ENCODE assay signal across 11 mouse cellular contexts in the genomic region with DNA sequence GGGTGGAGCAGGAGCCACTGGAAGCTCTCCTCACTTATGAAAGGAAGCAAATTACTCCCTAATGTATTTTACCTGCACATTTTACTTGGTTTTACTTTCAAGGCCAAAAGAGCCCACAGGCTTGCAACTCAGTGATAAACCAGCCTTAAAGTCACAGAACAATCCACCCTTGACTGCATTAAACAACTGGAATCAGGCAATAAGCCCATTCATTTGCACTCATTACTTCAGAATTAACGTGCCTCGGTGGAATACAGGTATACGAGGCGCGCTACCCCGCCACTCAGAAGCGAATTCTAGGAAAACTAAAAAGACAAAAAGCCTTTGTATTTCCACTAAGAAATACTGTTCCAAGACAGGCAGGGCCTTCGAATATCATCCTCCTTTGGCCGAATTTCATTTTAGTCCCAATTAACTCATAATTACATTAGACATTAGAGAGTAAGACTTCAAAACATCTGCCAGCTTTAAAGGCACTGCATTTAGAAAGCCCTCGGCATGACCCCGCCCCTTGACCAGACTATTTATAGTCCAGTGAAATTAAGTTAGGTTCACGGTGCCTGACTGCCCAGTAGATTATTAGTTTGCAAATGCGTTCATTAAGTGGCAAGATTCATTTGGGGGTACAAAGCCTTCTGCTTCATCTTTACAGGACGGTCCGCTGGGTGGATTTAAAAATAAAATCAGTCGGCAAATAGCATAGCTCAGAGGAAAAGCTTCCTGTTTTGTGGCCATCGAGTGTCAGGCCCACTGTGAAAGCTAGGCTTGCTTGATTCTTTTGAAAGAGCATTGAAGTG.
DNase-seq lines count a peak whose midpoint lies in the region; ATAC-seq lines count a peak whose summit lies in the region.
"Had no signal": no experiment of that assay in that cellular context is flagged by ENCODE, and none has a peak within 500 bp of the region (broad histone marks: within the 10 kb centered on the region; RNA-seq: fewer than 3 reads in every experiment).

No protein-coding gene starts in this region.

- 28% methylated on average over 17 of the region's 17 CpGs for WGBS in forebrain, embryonic 13.5 days
- 57% methylated on average over 17 of the region's 17 CpGs for WGBS in intestine, embryonic 16.5 days
- WGBS in limb, embryonic 13.5 days = 28% methylated on average over 17 of the region's 17 CpGs

- no peak overlapping the region for H3K4me3 ChIP-seq in forebrain, embryonic 13.5 days
- no peak overlapping the region for H3K4me3 ChIP-seq in intestine, embryonic 16.5 days (ENCODE audit: low read length)
- no peak overlapping the region for H3K4me3 ChIP-seq in limb, embryonic 13.5 days
- H3K4me3 ChIP-seq: embryonic facial prominence, embryonic 12.5 days; hindbrain, embryonic 13.5 days; lung, embryonic 15.5 days; neural tube, embryonic 15.5 days had no signal

- H3K4me1 ChIP-seq in forebrain, embryonic 13.5 days = peaks cover 12% of the 10 kb centered on the region
- peaks cover 14% of the 10 kb centered on the region; the same call in 1 of the 2 replicates for H3K4me1 ChIP-seq in intestine, embryonic 16.5 days (ENCODE audit: control insufficient read depth, insufficient read depth, low read length)
- peaks cover 32% of the 10 kb centered on the region for H3K4me1 ChIP-seq in limb, embryonic 13.5 days

- 0 out of 2 replicates have a peak, but pooled peaks have one; percentile 56 for ATAC-seq in common myeloid progenitor, adult 5-6 weeks (replicated peaks; ENCODE audit: low read depth, poor library complexity, severe bottlenecking)
- peak; percentile 41 for ATAC-seq in forebrain, embryonic 13.5 days
- no peak for ATAC-seq in intestine, embryonic 16.5 days
- ATAC-seq in limb, embryonic 13.5 days (ENCODE audit: low FRiP score, low read depth) = peak; percentile 62

- no peaks in the 10 kb centered on the region for H3K36me3 ChIP-seq in forebrain, embryonic 13.5 days (ENCODE audit: poor library complexity, severe bottlenecking)
- H3K36me3 ChIP-seq in intestine, embryonic 16.5 days (ENCODE audit: control insufficient read depth, insufficient read depth, low read length) = no peaks in the 10 kb centered on the region
- no peaks in the 10 kb centered on the region for H3K36me3 ChIP-seq in limb, embryonic 13.5 days
- H3K36me3 ChIP-seq: embryonic facial prominence, embryonic 12.5 days; hindbrain, embryonic 13.5 days; lung, embryonic 15.5 days; neural tube, embryonic 15.5 days had no signal

- no peaks in the 10 kb centered on the region for H3K27me3 ChIP-seq in forebrain, embryonic 13.5 days
- H3K27me3 ChIP-seq in intestine, embryonic 16.5 days (replicated peaks; ENCODE audit: control insufficient read depth, insufficient read depth, low read length) = no peaks in the 10 kb centered on the region
- H3K27me3 ChIP-seq in limb, embryonic 13.5 days = no peaks in the 10 kb centered on the region
- H3K27me3 ChIP-seq: embryonic facial prominence, embryonic 12.5 days; hindbrain, embryonic 13.5 days; lung, embryonic 15.5 days; neural tube, embryonic 15.5 days had no signal

- H3K9ac ChIP-seq in forebrain, embryonic 13.5 days = no peak overlapping the region
- H3K9ac ChIP-seq in intestine, embryonic 16.5 days (ENCODE audit: low read depth, low read length) = no peak overlapping the region
- no peak overlapping the region for H3K9ac ChIP-seq in limb, embryonic 13.5 days
- H3K9ac ChIP-seq: embryonic facial prominence, embryonic 12.5 days; hindbrain, embryonic 13.5 days; lung, embryonic 15.5 days; neural tube, embryonic 15.5 days had no signal

- DNase-seq in adrenal gland, postnatal 25 days = no peak
- DNase-seq in neural tube, embryonic 10.5 days (ENCODE audit: extremely low spot score, low spot score) = no peak
- no peak for DNase-seq in frontal cortex, postnatal 36 days (ENCODE audit: low spot score in 2 of 2)

- peak overlapping the region; percentile 30 for H3K4me2 ChIP-seq in forebrain, embryonic 13.5 days
- H3K4me2 ChIP-seq in intestine, embryonic 16.5 days (ENCODE audit: low read depth, low read length) = peak overlapping the region; percentile 37; the same call in 1 of the 2 replicates
- peak overlapping the region; percentile 28; the same call in 1 of the 2 replicates for H3K4me2 ChIP-seq in limb, embryonic 13.5 days (replicated peaks)
- H3K4me2 ChIP-seq: embryonic facial prominence, embryonic 12.5 days; hindbrain, embryonic 13.5 days; lung, embryonic 15.5 days; neural tube, embryonic 15.5 days had no signal

- H3K9me3 ChIP-seq in forebrain, embryonic 13.5 days (replicated peaks) = no peaks in the 10 kb centered on the region
- H3K9me3 ChIP-seq in intestine, embryonic 16.5 days (ENCODE audit: control insufficient read depth, low read length) = no peaks in the 10 kb centered on the region
- H3K9me3 ChIP-seq in limb, embryonic 13.5 days = no peaks in the 10 kb centered on the region
- H3K9me3 ChIP-seq: hindbrain, embryonic 13.5 days; lung, embryonic 15.5 days; neural tube, embryonic 15.5 days had no signal

- no peak overlapping the region; the same call in 1 of the 2 replicates for H3K27ac ChIP-seq in forebrain, embryonic 13.5 days
- peak overlapping the region; percentile 92 for H3K27ac ChIP-seq in intestine, embryonic 16.5 days (ENCODE audit: low read length)
- no peak overlapping the region; the same call in 1 of the 2 replicates for H3K27ac ChIP-seq in limb, embryonic 13.5 days
- H3K27ac ChIP-seq: embryonic facial prominence, embryonic 12.5 days; hindbrain, embryonic 13.5 days; lung, embryonic 15.5 days; neural tube, embryonic 15.5 days had no signal
